Mouse (Mus musculus): ENCODE measurements around the gene Rasal1. TPM values are rescaled to one million over a fixed set of nuclear protein-coding genes. Genes with fewer than 3 reads are reported as not detected.

The Rasal1 gene
- polyA plus RNA-seq, 1 experiment from 2014 or later: 0.60 TPM

- Histone ChIP-seq H3K4me3 (peak overlapping the region; percentile 66), H3K36me3 (peaks cover 34% of the 10 kb centered on the region), H3K27me3 (ENCODE audit: insufficient read depth, poor library complexity, severe bottlenecking) (peaks cover 7% of the 10 kb centered on the region; the same call in 1 of the 2 replicates), H3K4me1 (peaks cover 15% of the 10 kb centered on the region), H3K27ac (peak overlapping the region; percentile 8; the same call in 1 of the 2 replicates), H3K9me3 (no peaks in the 10 kb centered on the region)
- DNase-seq (ENCODE audit: low spot score): no peak
- 65% methylated on average over 8 of the region's 8 CpGs for WGBS
Measured at GRCm38 (mm10) chr5:120611416-120611815, 37.2 kb upstream of the Rasal1 start.

- no peaks in the 10 kb centered on the region for H3K27me3 ChIP-seq (ENCODE audit: insufficient read depth, poor library complexity, severe bottlenecking)
- peak; percentile 98 for DNase-seq (ENCODE audit: low spot score)
- no peaks in the 10 kb centered on the region for H3K9me3 ChIP-seq
- H3K4me3 ChIP-seq: peak within 1 kb of the TSS; percentile 66
- peaks cover 15% of the 10 kb centered on the region for H3K4me1 ChIP-seq
- peak within 1 kb of the TSS; percentile 95 for H3K27ac ChIP-seq
- WGBS: 0% methylated on average over 22 of the region's 22 CpGs
- peaks cover 42% of the 10 kb centered on the region for H3K36me3 ChIP-seq
Measured at GRCm38 (mm10) chr5:120612442-120612821, 36.2 kb upstream of the Rasal1 start, which contains the start of the genes Rita1 and Ddx54. Gene Rita1, minus strand, starts transcription at chr5:120612589. Gene Ddx54, plus strand, starts transcription at chr5:120612739.

GRCm38 (mm10) chr5:120612822-120613604, 35.6 kb upstream of the Rasal1 start:
- Histone ChIP-seq H3K9me3 (no peaks in the 10 kb centered on the region), H3K36me3 (peaks cover 45% of the 10 kb centered on the region), H3K27me3 (ENCODE audit: insufficient read depth, poor library complexity, severe bottlenecking) (no peaks in the 10 kb centered on the region), H3K4me1 (peaks cover 15% of the 10 kb centered on the region), H3K4me3 (peak overlapping the region; percentile 66), H3K27ac (peak overlapping the region; percentile 95)
- WGBS: under 1% methylated on average over 69 of the region's 69 CpGs
- DNase-seq (ENCODE audit: low spot score): peak; percentile 100

GRCm38 (mm10) chr5:120615903-120616302, 32.7 kb upstream of the Rasal1 start:
- H3K27ac ChIP-seq: no peak overlapping the region
- 97% methylated on average over 4 of the region's 4 CpGs for WGBS
- no peaks in the 10 kb centered on the region for H3K27me3 ChIP-seq (ENCODE audit: insufficient read depth, poor library complexity, severe bottlenecking)
- H3K4me3 ChIP-seq: no peak overlapping the region
- H3K36me3 ChIP-seq: peaks cover 57% of the 10 kb centered on the region
- H3K9me3 ChIP-seq: no peaks in the 10 kb centered on the region
- no peak for DNase-seq (ENCODE audit: low spot score)
- H3K4me1 ChIP-seq: peaks cover 14% of the 10 kb centered on the region

GRCm38 (mm10) chr5:120618778-120619177, 29.8 kb upstream of the Rasal1 start:
- DNase-seq (ENCODE audit: low spot score): no peak
- 83% methylated on average over 12 of the region's 12 CpGs for WGBS
- Histone ChIP-seq H3K9me3 (no peaks in the 10 kb centered on the region), H3K27ac (no peak overlapping the region), H3K36me3 (peaks cover 86% of the 10 kb centered on the region), H3K4me3 (no peak overlapping the region), H3K27me3 (ENCODE audit: insufficient read depth, poor library complexity, severe bottlenecking) (no peaks in the 10 kb centered on the region), H3K4me1 (peaks cover 4% of the 10 kb centered on the region)

GRCm38 (mm10) chr5:120619201-120619600, 29.4 kb upstream of the Rasal1 start:
- no peak for DNase-seq (ENCODE audit: low spot score)
- no peak overlapping the region for H3K27ac ChIP-seq
- no peaks in the 10 kb centered on the region for H3K27me3 ChIP-seq (ENCODE audit: insufficient read depth, poor library complexity, severe bottlenecking)
- H3K9me3 ChIP-seq: no peaks in the 10 kb centered on the region
- 21% methylated on average over 5 of the region's 5 CpGs for WGBS
- no peaks in the 10 kb centered on the region; the same call in 1 of the 2 replicates for H3K4me1 ChIP-seq
- H3K36me3 ChIP-seq: peaks cover 90% of the 10 kb centered on the region
- no peak overlapping the region for H3K4me3 ChIP-seq

- 70% methylated on average over 18 of the region's 18 CpGs for WGBS
- no peaks in the 10 kb centered on the region for H3K9me3 ChIP-seq
- no peak for DNase-seq (ENCODE audit: low spot score)
- H3K27ac ChIP-seq: no peak overlapping the region
- H3K4me1 ChIP-seq: peaks cover 2% of the 10 kb centered on the region; the same call in 1 of the 2 replicates
- no peak overlapping the region for H3K4me3 ChIP-seq
- no peaks in the 10 kb centered on the region for H3K27me3 ChIP-seq (ENCODE audit: insufficient read depth, poor library complexity, severe bottlenecking)
- peaks cover 98% of the 10 kb centered on the region for H3K36me3 ChIP-seq
Measured at GRCm38 (mm10) chr5:120620375-120621077, 28.1 kb upstream of the Rasal1 start.

GRCm38 (mm10) chr5:120621078-120621765, 27.4 kb upstream of the Rasal1 start:
- Histone ChIP-seq H3K4me1 (peaks cover 9% of the 10 kb centered on the region), H3K36me3 (peaks cover 98% of the 10 kb centered on the region), H3K9me3 (no peaks in the 10 kb centered on the region), H3K4me3 (no peak overlapping the region), H3K27me3 (ENCODE audit: insufficient read depth, poor library complexity, severe bottlenecking) (no peaks in the 10 kb centered on the region), H3K27ac (no peak overlapping the region)
- no peak for DNase-seq (ENCODE audit: low spot score)
- WGBS: 88% methylated on average over 23 of the region's 23 CpGs

- no peak for DNase-seq (ENCODE audit: low spot score)
- peaks cover 100% of the 10 kb centered on the region for H3K36me3 ChIP-seq
- peaks cover 13% of the 10 kb centered on the region for H3K4me1 ChIP-seq
- H3K27me3 ChIP-seq (ENCODE audit: insufficient read depth, poor library complexity, severe bottlenecking): no peaks in the 10 kb centered on the region
- H3K27ac ChIP-seq: no peak overlapping the region
- WGBS: 92% methylated on average over 10 of the region's 10 CpGs
- no peak overlapping the region for H3K4me3 ChIP-seq
- H3K9me3 ChIP-seq: no peaks in the 10 kb centered on the region
Measured at GRCm38 (mm10) chr5:120621846-120622197, 26.8 kb upstream of the Rasal1 start.

GRCm38 (mm10) chr5:120622198-120622851, 26.3 kb upstream of the Rasal1 start:
- Histone ChIP-seq H3K9me3 (no peaks in the 10 kb centered on the region), H3K36me3 (peaks cover 100% of the 10 kb centered on the region), H3K27ac (no peak overlapping the region), H3K4me3 (no peak overlapping the region), H3K4me1 (peaks cover 13% of the 10 kb centered on the region), H3K27me3 (ENCODE audit: insufficient read depth, poor library complexity, severe bottlenecking) (no peaks in the 10 kb centered on the region)
- 80% methylated on average over 5 of the region's 5 CpGs for WGBS
- DNase-seq (ENCODE audit: low spot score): no peak

- H3K27ac ChIP-seq: no peak overlapping the region
- no peak for DNase-seq (ENCODE audit: low spot score)
- no peak overlapping the region for H3K4me3 ChIP-seq
- no peaks in the 10 kb centered on the region for H3K9me3 ChIP-seq
- WGBS: 91% methylated on average over 10 of the region's 10 CpGs
- H3K27me3 ChIP-seq (ENCODE audit: insufficient read depth, poor library complexity, severe bottlenecking): peaks cover 7% of the 10 kb centered on the region; the same call in 1 of the 2 replicates
- peaks cover 93% of the 10 kb centered on the region for H3K36me3 ChIP-seq
- H3K4me1 ChIP-seq: peaks cover 24% of the 10 kb centered on the region
Measured at GRCm38 (mm10) chr5:120624427-120624826, 24.2 kb upstream of the Rasal1 start.

- WGBS: 29% methylated on average over 19 of the region's 19 CpGs
- H3K4me3 ChIP-seq: no peak overlapping the region
- H3K9me3 ChIP-seq: no peaks in the 10 kb centered on the region
- H3K27me3 ChIP-seq (ENCODE audit: insufficient read depth, poor library complexity, severe bottlenecking): peaks cover 21% of the 10 kb centered on the region
- peak; percentile 88 for DNase-seq (ENCODE audit: low spot score)
- H3K4me1 ChIP-seq: peaks cover 31% of the 10 kb centered on the region
- H3K27ac ChIP-seq: no peak overlapping the region
- H3K36me3 ChIP-seq: peaks cover 74% of the 10 kb centered on the region
Measured at GRCm38 (mm10) chr5:120626399-120626798, 22.2 kb upstream of the Rasal1 start.
